Mouse (Mus musculus): Measurements from ENCODE around the gene Fzd7. TPM values are rescaled to one million over a fixed set of nuclear protein-coding genes. Genes with fewer than 3 reads are reported as not detected.
A peak's percentile ranks its signal among the peaks of the same experiment; 100 is the strongest.
"Not testable (repeated sequence)": the region's sequence is repeated elsewhere in the genome, so short reads cannot be mapped to it uniquely, and the experiment has no call there.

Gene Fzd7
- polyA plus RNA-seq (2015; fragmentation: Nextera tagmentation; extraction: Ambion mirVana): 3.5 and 4.2 TPM in 2 replicates

DNA sequence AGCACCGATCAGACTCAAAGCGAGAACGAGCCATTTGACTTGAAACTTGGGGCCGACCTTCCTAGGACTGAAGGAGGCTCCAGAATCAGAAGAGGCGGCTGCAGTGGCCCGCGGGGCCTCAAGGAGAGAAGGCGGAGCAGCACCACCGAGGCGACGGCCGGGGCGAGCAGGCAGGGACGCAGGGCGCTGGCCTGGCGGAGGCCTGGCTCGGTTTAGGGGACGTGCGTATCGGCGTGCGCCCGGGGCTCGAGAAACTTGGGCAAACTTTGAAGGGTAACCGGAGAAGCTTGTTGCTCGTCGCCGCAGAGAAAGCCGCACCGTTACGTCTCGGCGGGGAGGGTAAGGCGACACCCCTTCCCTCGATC is at the start of gene Fzd7:
Gene Fzd7 (plus strand): TSS at position 94 of the 365 bp plus-strand sequence.
- peak; percentile 36 for ATAC-seq (replicated peaks)
- Histone ChIP-seq H3K4me3 (peak within 1 kb of the TSS; percentile 57), H3K27ac (replicated peaks) (peak within 1 kb of the TSS; percentile 66), H3K36me3 (no peaks in the 10 kb centered on the region), H3K9me3 (no peaks in the 10 kb centered on the region), H3K9ac (replicated peaks) (peak within 1 kb of the TSS; percentile 52), H3K4me2 (replicated peaks) (peak within 1 kb of the TSS; percentile 98), H3K27me3 (no peaks in the 10 kb centered on the region), H3K4me1 (peaks cover 57% of the 10 kb centered on the region)
- under 1% methylated on average over 33 of the region's 35 CpGs for WGBS

DNA sequence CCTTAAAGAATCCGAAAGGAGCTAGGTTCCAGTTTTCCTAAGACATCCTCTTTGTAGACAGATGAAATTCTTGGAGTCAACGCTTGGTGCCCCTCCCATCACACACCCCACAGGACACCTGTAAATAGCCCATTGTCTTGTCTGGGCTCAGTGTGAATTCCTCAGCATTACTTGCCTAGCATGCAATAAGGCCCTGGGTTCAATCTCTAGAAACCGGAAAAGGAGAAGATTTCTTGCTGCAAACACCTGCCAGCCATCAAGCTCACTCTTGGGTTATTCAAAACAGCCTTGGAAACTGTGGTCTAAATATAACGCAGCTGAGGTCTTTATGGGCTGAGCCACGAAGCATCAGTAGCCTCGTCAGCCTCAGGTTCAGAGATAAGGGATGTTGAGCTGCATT is 48.9 kb upstream of the Fzd7 start:
- no peak for ATAC-seq (replicated peaks)
- Histone ChIP-seq H3K27me3 (no peaks in the 10 kb centered on the region), H3K4me2 (replicated peaks) (no peak overlapping the region), H3K9me3 (no peaks in the 10 kb centered on the region), H3K36me3 (no peaks in the 10 kb centered on the region), H3K4me3 (no peak overlapping the region), H3K4me1 (peaks cover 13% of the 10 kb centered on the region), H3K27ac (replicated peaks) (no peak overlapping the region), H3K9ac (replicated peaks) (no peak overlapping the region)
- WGBS: 86% methylated on average over 6 of the region's 6 CpGs

- Histone ChIP-seq H3K4me1 (peaks cover 14% of the 10 kb centered on the region), H3K27me3 (no peaks in the 10 kb centered on the region), H3K4me2 (replicated peaks) (no peak overlapping the region), H3K27ac (replicated peaks) (no peak overlapping the region), H3K4me3 (no peak overlapping the region), H3K9me3 (no peaks in the 10 kb centered on the region), H3K36me3 (no peaks in the 10 kb centered on the region), H3K9ac (replicated peaks) (no peak overlapping the region)
- 54% methylated on average over 3 of the region's 3 CpGs for WGBS
- 0 out of 2 replicates have a peak, but pooled peaks have one; percentile 36 for ATAC-seq (replicated peaks)
Measured at GRCm38 (mm10) chr1:59434071-59434470, 48.2 kb upstream of the Fzd7 start.

- ATAC-seq (replicated peaks): no peak
- no peaks in the 10 kb centered on the region for H3K9me3 ChIP-seq
- 89% methylated on average over 5 of the region's 5 CpGs for WGBS
- H3K36me3 ChIP-seq: no peaks in the 10 kb centered on the region
- H3K9ac ChIP-seq (replicated peaks): no peak overlapping the region
- no peaks in the 10 kb centered on the region for H3K27me3 ChIP-seq
- H3K4me3 ChIP-seq: no peak overlapping the region
- H3K4me1 ChIP-seq: peaks cover 14% of the 10 kb centered on the region
- no peak overlapping the region for H3K27ac ChIP-seq (replicated peaks)
- no peak overlapping the region for H3K4me2 ChIP-seq (replicated peaks)
Measured at GRCm38 (mm10) chr1:59435270-59435669, 47.0 kb upstream of the Fzd7 start.

DNA sequence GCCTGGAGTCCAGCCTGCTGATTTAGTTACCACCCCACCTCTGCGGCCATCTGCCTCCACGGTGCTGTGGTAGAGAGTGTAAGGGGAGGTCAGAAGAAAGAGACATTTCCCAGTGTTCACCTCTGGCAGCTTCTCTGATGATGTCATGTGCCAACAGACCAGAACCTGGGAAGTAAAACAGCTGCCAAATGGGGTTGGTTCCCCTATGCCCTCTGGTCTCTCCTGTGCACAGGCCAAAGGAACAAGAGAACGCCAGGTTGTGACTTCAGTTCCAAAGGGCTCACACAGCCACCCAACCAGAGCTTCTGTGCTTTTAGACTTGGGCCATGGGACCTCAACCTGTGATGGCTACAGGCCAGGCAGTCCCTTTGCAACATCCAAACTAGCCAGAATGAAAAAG is 45.9 kb upstream of the Fzd7 start:
- Histone ChIP-seq H3K4me3 (no peak overlapping the region), H3K36me3 (no peaks in the 10 kb centered on the region), H3K27me3 (no peaks in the 10 kb centered on the region), H3K4me1 (peaks cover 14% of the 10 kb centered on the region), H3K9ac (replicated peaks) (no peak overlapping the region), H3K9me3 (no peaks in the 10 kb centered on the region), H3K27ac (replicated peaks) (no peak overlapping the region), H3K4me2 (replicated peaks) (no peak overlapping the region)
- WGBS: 88% methylated on average over 3 of the region's 3 CpGs
- ATAC-seq (replicated peaks): no peak

GRCm38 (mm10) chr1:59437927-59438326 is 44.3 kb upstream of the Fzd7 start:
- Histone ChIP-seq H3K4me1 (peaks cover 14% of the 10 kb centered on the region), H3K36me3 (no peaks in the 10 kb centered on the region), H3K9me3 (no peaks in the 10 kb centered on the region), H3K4me2 (replicated peaks) (no peak overlapping the region), H3K4me3 (no peak overlapping the region), H3K27me3 (no peaks in the 10 kb centered on the region), H3K9ac (replicated peaks) (no peak overlapping the region), H3K27ac (replicated peaks) (peak overlapping the region; percentile 57)
- peak; percentile 44; the same call in 1 of the 2 replicates for ATAC-seq (replicated peaks)
- WGBS: 14% methylated on average over 3 of the region's 3 CpGs

- Histone ChIP-seq H3K4me2 (replicated peaks) (no peak overlapping the region), H3K9ac (replicated peaks) (no peak overlapping the region), H3K9me3 (no peaks in the 10 kb centered on the region), H3K36me3 (no peaks in the 10 kb centered on the region), H3K4me1 (peaks cover 14% of the 10 kb centered on the region), H3K27me3 (no peaks in the 10 kb centered on the region), H3K4me3 (no peak overlapping the region), H3K27ac (replicated peaks) (peak overlapping the region; percentile 57)
- 38% methylated on average over 4 of the region's 4 CpGs for WGBS
- ATAC-seq (replicated peaks): no peak
Measured at GRCm38 (mm10) chr1:59438330-59438729, 43.9 kb upstream of the Fzd7 start.

DNA sequence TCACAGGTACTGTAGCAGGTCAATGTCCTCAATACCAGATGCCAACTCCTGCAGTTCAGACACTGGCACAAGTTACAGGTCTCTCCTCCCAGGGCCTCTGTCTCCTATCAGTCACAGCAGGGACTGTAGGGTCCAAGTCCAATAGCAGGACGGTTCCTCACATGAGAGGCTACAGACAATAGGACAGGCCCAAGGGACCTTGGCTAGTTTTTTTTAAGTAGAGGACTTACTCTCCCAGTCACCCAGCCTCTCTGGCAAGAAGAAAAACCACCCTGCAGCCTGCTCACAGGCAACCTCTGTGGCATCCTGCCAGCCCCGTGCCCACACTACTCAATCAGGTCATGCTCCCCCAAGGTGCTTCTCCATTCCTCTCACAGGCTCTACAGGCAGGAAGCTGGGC is 43.0 kb upstream of the Fzd7 start:
- Histone ChIP-seq H3K4me3 (no peak overlapping the region), H3K4me2 (replicated peaks) (no peak overlapping the region), H3K27me3 (no peaks in the 10 kb centered on the region), H3K36me3 (no peaks in the 10 kb centered on the region), H3K9ac (replicated peaks) (no peak overlapping the region), H3K27ac (replicated peaks) (no peak overlapping the region), H3K9me3 (no peaks in the 10 kb centered on the region), H3K4me1 (peaks cover 12% of the 10 kb centered on the region)
- no peak for ATAC-seq (replicated peaks)
- 59% methylated on average over 2 of the region's 2 CpGs for WGBS

DNA sequence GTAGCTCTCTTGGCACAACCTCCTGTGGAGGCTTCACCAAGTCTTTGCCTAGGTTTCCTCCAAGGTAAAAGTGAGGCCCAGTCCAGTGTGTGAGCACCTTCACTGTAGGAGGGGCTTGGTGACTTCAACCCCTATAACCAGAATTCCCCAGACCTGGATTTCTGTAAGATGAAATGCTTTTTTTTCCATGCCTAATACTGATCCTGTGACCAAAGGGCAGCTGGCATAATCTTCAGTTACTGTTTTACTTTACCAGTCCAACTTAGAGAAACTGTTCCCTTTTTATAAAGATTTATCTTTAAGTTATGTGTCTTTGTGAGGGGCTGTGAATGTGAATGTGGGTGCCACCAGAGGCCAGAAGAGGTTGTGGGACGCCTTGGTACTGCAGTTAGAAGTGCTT is 42.3 kb upstream of the Fzd7 start:
- Histone ChIP-seq H3K9ac (replicated peaks) (no peak overlapping the region), H3K27me3 (no peaks in the 10 kb centered on the region), H3K4me2 (replicated peaks) (no peak overlapping the region), H3K4me3 (no peak overlapping the region), H3K4me1 (peaks cover 12% of the 10 kb centered on the region), H3K27ac (replicated peaks) (no peak overlapping the region), H3K9me3 (no peaks in the 10 kb centered on the region), H3K36me3 (no peaks in the 10 kb centered on the region)
- no peak for ATAC-seq (replicated peaks)
- 75% methylated on average over 1 of the region's 1 CpGs for WGBS

DNA sequence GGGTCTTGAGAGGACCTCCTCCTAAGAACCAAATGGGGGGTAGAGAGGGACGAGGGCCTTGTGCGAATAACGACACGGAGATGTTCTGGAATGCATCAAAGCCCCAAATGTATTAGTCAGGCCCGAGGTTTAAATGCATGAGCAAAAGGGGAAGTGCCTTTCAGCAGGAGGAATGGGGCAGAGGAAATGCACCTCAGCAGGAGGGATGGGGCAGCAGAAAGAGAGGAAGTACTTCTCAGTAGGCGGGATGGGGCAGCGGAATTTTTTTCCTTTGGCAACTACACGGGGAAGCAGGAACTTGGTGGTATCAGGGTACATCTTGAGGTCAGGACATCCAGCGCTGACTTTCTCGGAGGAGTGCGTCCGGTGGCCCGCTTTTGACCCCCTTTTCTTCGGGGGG is 39.5 kb upstream of the Fzd7 start:
- H3K27ac ChIP-seq (replicated peaks); H3K4me3 ChIP-seq; ATAC-seq (replicated peaks); H3K4me1 ChIP-seq; H3K9me3 ChIP-seq; H3K27me3 ChIP-seq; H3K9ac ChIP-seq (replicated peaks); H3K4me2 ChIP-seq (replicated peaks); H3K36me3 ChIP-seq: not testable (repeated sequence)
- 95% methylated on average over 14 of the region's 14 CpGs for WGBS

DNA sequence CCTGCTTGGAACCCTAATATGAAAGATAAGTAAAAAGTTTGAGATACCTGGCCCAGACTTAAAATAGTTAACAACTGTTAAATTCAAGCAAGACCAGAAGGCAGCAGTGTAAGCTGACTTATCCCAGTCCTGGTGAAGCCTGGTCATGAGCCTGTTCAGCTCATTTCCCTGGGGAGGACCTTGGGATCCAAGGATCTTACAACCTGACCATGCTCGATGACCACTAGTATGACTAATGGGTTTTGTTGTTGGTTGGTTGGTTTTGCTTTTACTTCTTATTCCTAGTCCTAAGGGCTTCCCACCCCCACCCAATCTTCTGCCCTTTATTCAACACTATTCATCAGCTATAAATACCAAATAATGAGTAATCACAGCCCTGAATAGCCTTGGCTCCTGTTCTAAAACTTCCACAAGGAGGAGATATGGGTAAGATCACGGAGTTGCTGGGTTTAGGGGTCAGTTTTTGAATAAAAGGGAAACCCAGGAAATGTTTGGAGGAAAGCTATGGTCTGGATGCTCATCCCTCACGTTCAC is 38.0 kb upstream of the Fzd7 start:
- no peaks in the 10 kb centered on the region for H3K36me3 ChIP-seq
- H3K27ac ChIP-seq (replicated peaks): no peak overlapping the region
- H3K9me3 ChIP-seq: no peaks in the 10 kb centered on the region
- 67% methylated on average over 3 of the region's 3 CpGs for WGBS
- H3K27me3 ChIP-seq: no peaks in the 10 kb centered on the region; the same call in 1 of the 2 replicates
- H3K4me3 ChIP-seq: no peak overlapping the region
- no peak overlapping the region for H3K9ac ChIP-seq (replicated peaks)
- no peak for ATAC-seq (replicated peaks)
- H3K4me1 ChIP-seq: no peaks in the 10 kb centered on the region
- H3K4me2 ChIP-seq (replicated peaks): no peak overlapping the region

- no peak overlapping the region for H3K4me3 ChIP-seq
- no peak for ATAC-seq (replicated peaks)
- H3K36me3 ChIP-seq: no peaks in the 10 kb centered on the region
- 92% methylated on average over 5 of the region's 5 CpGs for WGBS
- no peak overlapping the region for H3K4me2 ChIP-seq (replicated peaks)
- peaks cover 3% of the 10 kb centered on the region; the same call in 1 of the 2 replicates for H3K4me1 ChIP-seq
- H3K27me3 ChIP-seq: no peaks in the 10 kb centered on the region; the same call in 1 of the 2 replicates
- no peak overlapping the region for H3K9ac ChIP-seq (replicated peaks)
- H3K9me3 ChIP-seq: no peaks in the 10 kb centered on the region
- H3K27ac ChIP-seq (replicated peaks): no peak overlapping the region
Measured at GRCm38 (mm10) chr1:59445242-59445641, 37.0 kb upstream of the Fzd7 start.
